Mouse (Mus musculus) lung, adult 2 months (tissue): ENCODE data around the gene Mcat. TPM values are rescaled to one million over a fixed set of nuclear protein-coding genes. Genes with fewer than 3 reads are reported as not detected.

Experiments
- DNase-seq: peaks from one replicate; pipeline ENCODE4 v3.0.0; 2022
- H3K4me1 ChIP-seq: fragments of 200-500 bp; 2 replicates; pipeline ENCODE4 v1.6.1; 2011; ENCODE audit warnings: low read length; ENCODE audit not compliant: control insufficient read depth, insufficient read depth
- H3K4me3 ChIP-seq: fragments of 200-500 bp; replicated peaks from 2 replicates; pipeline ENCODE3; 2011; ENCODE audit warnings: low read depth, mild to moderate bottlenecking, control low read depth, low read length; ENCODE audit errors: extremely low read depth
- CTCF ChIP-seq: fragments of 200-500 bp; IDR thresholded peaks from 2 replicates; pipeline ENCODE4 v1.5.1; 2011; ENCODE audit warnings: mild to moderate bottlenecking, low read length, control low read depth; ENCODE audit not compliant: insufficient read depth
- POLR2A ChIP-seq: fragments of 200-500 bp; IDR thresholded peaks from 2 replicates; pipeline ENCODE4 v1.6.1; 2011; ENCODE audit warnings: low read depth, mild to moderate bottlenecking, control low read depth, low read length, borderline replicate concordance; ENCODE audit errors: extremely low read depth
- WGBS: fragments of 180-500 bp; shearing (Covaris S2); methylation state at CpG from one replicate; pipeline ENCODE4 v1.1.7; 2018; 5-methylcytosine and 5-hydroxymethylcytosine counted together
- polyA plus RNA-seq: library from polyadenylated mRNA; depleted of rRNA; stranded (reverse); fragments of >200 nt; gene quantifications from 2 replicates; pipeline ENCODE4 v1.2.3, GENCODE M21; 2012; rRNA removed

Mcat gene
- polyA plus RNA-seq, 1 experiment = 17.9 TPM

GRCm38 (mm10) chr15:83499211-83499755 lies 64.3 kb downstream of the Mcat start:
- 69% methylated on average over 10 of the region's 10 CpGs for WGBS
- TF ChIP-seq POLR2A (no peak), CTCF (no peak)
- Histone ChIP-seq H3K4me3 (no peak overlapping the region), H3K4me1 (no peaks in the 10 kb centered on the region)
- peak; percentile 25 for DNase-seq

GRCm38 (mm10) chr15:83497299-83497698 lies 66.3 kb downstream of the Mcat start:
- H3K4me3 ChIP-seq = no peak overlapping the region
- DNase-seq = no peak
- TF ChIP-seq CTCF (peak; percentile 30; the same call in 1 of the 2 replicates), POLR2A (no peak)
- H3K4me1 ChIP-seq = no peaks in the 10 kb centered on the region
- WGBS = 89% methylated on average over 6 of the region's 6 CpGs

Other genes starting within 250 kb of the Mcat start
- gene Arfgap3, start 213.5 kb downstream of the Mcat start, polyA plus RNA-seq = 27.2 and 31.1 TPM in 2 replicates
- gene Pacsin2, start 99.2 kb downstream of the Mcat start, polyA plus RNA-seq = 61.4 and 85.2 TPM in 2 replicates
- 9.0 and 12.6 TPM in 2 replicates for gene Ttll1, start 52.9 kb downstream of the Mcat start, polyA plus RNA-seq
- 21.8 and 25.1 TPM in 2 replicates for gene Bik, start 36.9 kb downstream of the Mcat start, polyA plus RNA-seq
- 396 and 550 TPM in 2 replicates for gene Tspo, start 195 bp downstream of the Mcat start, polyA plus RNA-seq
- 19.2 and 21.6 TPM in 2 replicates for gene Ttll12, start 31.4 kb upstream of the Mcat start, polyA plus RNA-seq
- gene Scube1, start 161.2 kb upstream of the Mcat start, polyA plus RNA-seq = 17.2 and 18.8 TPM in 2 replicates
- not detected in 2 replicates for gene Mpped1, start 215.7 kb upstream of the Mcat start, polyA plus RNA-seq